Mouse (Mus musculus) liver, embryonic 14.5 days (tissue): Measurements from ENCODE around the gene Kansl1l.

Experiments
- CTCF ChIP-seq: IDR thresholded peaks from 2 replicates; pipeline ENCODE4 v1.5.1; 2016; ENCODE audit warnings: antibody characterized with exemption, low read depth, control low read depth
- EP300 ChIP-seq: IDR thresholded peaks from 2 replicates; pipeline ENCODE4 v1.6.1; 2016; ENCODE audit warnings: antibody characterized with exemption, low read depth

DNA sequence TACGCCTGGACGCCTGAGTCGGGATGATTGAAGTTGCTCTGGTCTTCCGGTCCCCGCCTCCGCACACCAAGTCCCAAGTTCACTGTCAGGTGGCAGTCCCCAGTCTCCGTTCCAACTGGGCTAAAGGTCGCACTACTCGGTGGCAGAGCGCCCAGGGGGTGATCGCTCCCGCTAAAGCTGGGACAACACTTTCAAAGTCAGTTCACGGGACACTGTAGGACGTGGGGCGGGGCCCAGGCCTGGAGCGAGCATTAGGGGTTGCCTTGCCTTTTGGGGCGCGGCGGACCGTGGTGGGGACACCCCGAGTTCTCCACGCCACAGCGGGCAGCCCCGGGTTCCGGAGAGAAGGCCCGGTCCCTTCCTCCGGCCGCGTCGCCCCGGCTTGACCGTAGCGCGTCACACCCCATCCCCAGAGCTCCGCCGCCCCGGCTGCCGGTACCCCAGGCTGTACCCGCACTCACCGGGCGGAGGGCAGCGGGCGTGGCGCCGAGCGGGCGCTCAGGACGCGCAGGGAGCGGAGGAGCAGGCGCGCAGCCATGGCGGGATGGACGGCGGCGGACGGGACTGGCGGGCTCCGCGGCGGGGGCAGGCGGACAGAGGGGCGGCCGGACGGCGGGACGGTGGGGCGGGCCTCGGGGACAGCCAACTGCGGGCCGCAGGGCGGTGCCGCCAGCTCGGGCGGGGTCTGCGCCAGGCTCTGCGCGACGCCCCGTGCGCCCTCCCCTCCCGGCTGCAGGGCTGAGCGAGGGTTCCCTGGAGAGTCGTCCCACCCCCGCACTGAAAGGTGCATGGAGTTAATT, 45.5 kb upstream of the Kansl1l start, which contains the start of gene Acadl:
- TF ChIP-seq CTCF (no peak), EP300 (no peak)
